Mouse (Mus musculus) midbrain, embryonic 12.5 days (tissue): Measurements from ENCODE around the gene Ifnl3. TPM values are rescaled to one million over a fixed set of nuclear protein-coding genes. Genes with fewer than 3 reads are reported as not detected.
"Not testable (repeated sequence)": the region's sequence is repeated elsewhere in the genome, so short reads cannot be mapped to it uniquely, and the experiment has no call there.

Source experiments
- ATAC-seq: fragments of 200-750 bp; cut with Nextera tagmentation; 2 replicates; pipeline ENCODE4 v1.8.0; 2017; ENCODE audit warnings: low read depth, moderate TSS enrichment, moderate library complexity; ENCODE audit not compliant: low FRiP score
- H3K27ac ChIP-seq: fragments of 300-500 bp; sonication (generic); replicated peaks from 2 replicates; pipeline ENCODE4 v1.5.1; 2016; ENCODE audit warnings: mild to moderate bottlenecking
- H3K27me3 ChIP-seq: fragments of 300-500 bp; sonication (generic); 2 replicates; pipeline ENCODE4 v1.6.1; 2016; ENCODE audit warnings: mild to moderate bottlenecking
- H3K36me3 ChIP-seq: fragments of 300-500 bp; sonication (generic); 2 replicates; pipeline ENCODE4 v1.6.1; 2016
- H3K4me1 ChIP-seq: fragments of 300-500 bp; sonication (generic); 2 replicates; pipeline ENCODE4 v1.6.1; 2016
- H3K4me2 ChIP-seq: fragments of 300-500 bp; sonication (generic); replicated peaks from 2 replicates; pipeline ENCODE4 v1.6.1; 2016; ENCODE audit warnings: mild to moderate bottlenecking, moderate library complexity
- H3K4me3 ChIP-seq: fragments of 300-500 bp; sonication (generic); 2 replicates; pipeline ENCODE4 v1.5.1; 2016; ENCODE audit warnings: mild to moderate bottlenecking
- H3K9ac ChIP-seq: fragments of 300-500 bp; sonication (generic); replicated peaks from 2 replicates; pipeline ENCODE4 v1.6.1; 2016; ENCODE audit warnings: mild to moderate bottlenecking, moderate library complexity
- H3K9me3 ChIP-seq: fragments of 300-500 bp; sonication (generic); 2 replicates; pipeline ENCODE4 v1.6.1; 2016; ENCODE audit warnings: mild to moderate bottlenecking
- WGBS: fragments of 180-500 bp; shearing (Covaris S2); methylation state at CpG from one replicate; pipeline ENCODE4 v1.1.7; 2016; 5-methylcytosine and 5-hydroxymethylcytosine counted together
- polyA plus RNA-seq: library from polyadenylated mRNA; unstranded; fragments of >200 nt; fragmentation: Nextera tagmentation; extraction: Ambion mirVana; gene quantifications from 2 replicates; pipeline ENCODE4 v1.2.1, GENCODE M21; 2016

Gene Ifnl3
- polyA plus RNA-seq, 1 experiment from 2014 or later: not detected

GRCm38 (mm10) chr7:28510405-28510974, 12.1 kb upstream of the Ifnl3 start, which contains the start of gene Ifnl2:
TSS of gene Ifnl2 (minus strand) at chr7:28510455.
- WGBS: 72% methylated on average over 8 of the region's 8 CpGs
- H3K9ac ChIP-seq: not testable (repeated sequence)

GRCm38 (mm10) chr7:28511441-28511840, 11.2 kb upstream of the Ifnl3 start:
- Histone ChIP-seq H3K27me3 (peaks cover 4% of the 10 kb centered on the region; the same call in 1 of the 2 replicates), H3K4me1 (no peaks in the 10 kb centered on the region), H3K9ac (no peak overlapping the region), H3K36me3 (no peaks in the 10 kb centered on the region), H3K4me2 (no peak overlapping the region), H3K27ac (no peak overlapping the region), H3K9me3 (no peaks in the 10 kb centered on the region), H3K4me3 (no peak overlapping the region)
- WGBS: 78% methylated on average over 8 of the region's 8 CpGs
- ATAC-seq: no peak

More at GRCm38 (mm10) chr7:28510405-28510974, 12.1 kb upstream of the Ifnl3 start, which contains the start of gene Ifnl2:
- ATAC-seq, H3K27ac ChIP-seq, H3K4me2 ChIP-seq, H3K9me3 ChIP-seq, H3K27me3 ChIP-seq, H3K4me3 ChIP-seq, H3K4me1 ChIP-seq, H3K36me3 ChIP-seq: not testable (repeated sequence)

GRCm38 (mm10) chr7:28527922-28528719, 5.5 kb downstream of the Ifnl3 start:
- no peak overlapping the region for H3K4me2 ChIP-seq
- H3K4me1 ChIP-seq: no peaks in the 10 kb centered on the region; the same call in 1 of the 2 replicates
- peak; percentile 54; the same call in 1 of the 2 replicates for ATAC-seq
- H3K27me3 ChIP-seq: peaks cover 13% of the 10 kb centered on the region; the same call in 1 of the 2 replicates
- no peak overlapping the region for H3K9ac ChIP-seq
- H3K4me3 ChIP-seq: no peak overlapping the region
- H3K27ac ChIP-seq: no peak overlapping the region
- no peaks in the 10 kb centered on the region for H3K36me3 ChIP-seq
- no peaks in the 10 kb centered on the region for H3K9me3 ChIP-seq
- WGBS: 8% methylated on average over 19 of the region's 19 CpGs

GRCm38 (mm10) chr7:28532005-28532404, 9.4 kb downstream of the Ifnl3 start:
- H3K27ac ChIP-seq: no peak overlapping the region
- no peaks in the 10 kb centered on the region for H3K9me3 ChIP-seq
- no peak overlapping the region for H3K4me3 ChIP-seq
- peaks cover 13% of the 10 kb centered on the region; the same call in 1 of the 2 replicates for H3K27me3 ChIP-seq
- no peak for ATAC-seq
- 77% methylated on average over 8 of the region's 8 CpGs for WGBS
- no peak overlapping the region for H3K9ac ChIP-seq
- H3K4me2 ChIP-seq: no peak overlapping the region
- no peaks in the 10 kb centered on the region for H3K36me3 ChIP-seq
- no peaks in the 10 kb centered on the region; the same call in 1 of the 2 replicates for H3K4me1 ChIP-seq

GRCm38 (mm10) chr7:28538886-28539285, 16.2 kb downstream of the Ifnl3 start:
- not testable (repeated sequence) for ATAC-seq, H3K9ac ChIP-seq, H3K4me1 ChIP-seq, H3K27ac ChIP-seq, H3K4me3 ChIP-seq, H3K36me3 ChIP-seq, H3K4me2 ChIP-seq, H3K9me3 ChIP-seq
- WGBS: 92% methylated on average over 6 of the region's 6 CpGs
- H3K27me3 ChIP-seq: peaks cover 12% of the 10 kb centered on the region

GRCm38 (mm10) chr7:28540526-28540925, 17.9 kb downstream of the Ifnl3 start, which contains the start of gene Sycn:
TSS of gene Sycn (plus strand) at chr7:28540885.
- peaks cover 29% of the 10 kb centered on the region for H3K27me3 ChIP-seq
- no peak within 1 kb of the TSS for H3K4me2 ChIP-seq
- WGBS: 80% methylated on average over 4 of the region's 4 CpGs
- H3K4me1 ChIP-seq: peaks cover 7% of the 10 kb centered on the region
- ATAC-seq: no peak
- no peaks in the 10 kb centered on the region for H3K36me3 ChIP-seq
- no peak within 1 kb of the TSS for H3K27ac ChIP-seq
- H3K4me3 ChIP-seq: no peak within 1 kb of the TSS
- no peaks in the 10 kb centered on the region for H3K9me3 ChIP-seq
- H3K9ac ChIP-seq: no peak within 1 kb of the TSS

GRCm38 (mm10) chr7:28544051-28544601, 21.5 kb downstream of the Ifnl3 start:
- Histone ChIP-seq H3K27ac (no peak overlapping the region), H3K4me3 (peak overlapping the region; percentile 25), H3K4me2 (peak overlapping the region; percentile 54), H3K27me3 (peaks cover 54% of the 10 kb centered on the region), H3K36me3 (no peaks in the 10 kb centered on the region), H3K9ac (no peak overlapping the region; the same call in 1 of the 2 replicates), H3K9me3 (no peaks in the 10 kb centered on the region), H3K4me1 (peaks cover 21% of the 10 kb centered on the region)
- no peak for ATAC-seq
- 2% methylated on average over 23 of the region's 27 CpGs for WGBS

GRCm38 (mm10) chr7:28545048-28545890, 22.6 kb downstream of the Ifnl3 start:
- whole genome bisulfite sequencing: 24% methylated on average over 14 of the region's 14 CpGs
- Histone ChIP-seq H3K4me1 (peaks cover 21% of the 10 kb centered on the region), H3K9me3 (no peaks in the 10 kb centered on the region), H3K4me3 (no peak overlapping the region), H3K4me2 (no peak overlapping the region), H3K27ac (no peak overlapping the region), H3K36me3 (no peaks in the 10 kb centered on the region), H3K27me3 (peaks cover 54% of the 10 kb centered on the region), H3K9ac (no peak overlapping the region)
- no peak for ATAC-seq

- Histone ChIP-seq H3K4me1 (peaks cover 21% of the 10 kb centered on the region), H3K36me3 (no peaks in the 10 kb centered on the region), H3K9ac (no peak overlapping the region), H3K27ac (no peak overlapping the region), H3K27me3 (peaks cover 54% of the 10 kb centered on the region), H3K9me3 (no peaks in the 10 kb centered on the region), H3K4me2 (no peak overlapping the region; the same call in 1 of the 2 replicates), H3K4me3 (no peak overlapping the region)
- ATAC-seq: no peak
- 43% methylated on average over 7 of the region's 7 CpGs for WGBS
Observed at GRCm38 (mm10) chr7:28545891-28546210, 23.2 kb downstream of the Ifnl3 start.

GRCm38 (mm10) chr7:28546649-28547048, 24.0 kb downstream of the Ifnl3 start:
- Histone ChIP-seq H3K4me3 (peak overlapping the region; percentile 37), H3K9me3 (no peaks in the 10 kb centered on the region), H3K27me3 (peaks cover 54% of the 10 kb centered on the region), H3K4me2 (peak overlapping the region; percentile 61), H3K9ac (peak overlapping the region; percentile 54), H3K36me3 (no peaks in the 10 kb centered on the region), H3K27ac (no peak overlapping the region), H3K4me1 (peaks cover 21% of the 10 kb centered on the region)
- under 1% methylated on average over 22 of the region's 22 CpGs for WGBS
- ATAC-seq: no peak

- Histone ChIP-seq H3K9me3 (no peaks in the 10 kb centered on the region), H3K9ac (peak within 1 kb of the TSS; percentile 54), H3K4me1 (peaks cover 21% of the 10 kb centered on the region), H3K4me2 (peak within 1 kb of the TSS; percentile 61), H3K4me3 (peak within 1 kb of the TSS; percentile 37), H3K27me3 (peaks cover 54% of the 10 kb centered on the region), H3K36me3 (no peaks in the 10 kb centered on the region), H3K27ac (no peak within 1 kb of the TSS)
- WGBS: under 1% methylated on average over 5 of the region's 5 CpGs
- ATAC-seq: no peak
Observed at GRCm38 (mm10) chr7:28547154-28547553, 24.5 kb downstream of the Ifnl3 start, which contains the start of gene Nccrp1. TSS of gene Nccrp1 (minus strand) at chr7:28547254.
